Mouse (Mus musculus) liver, embryonic 13.5 days (tissue): ENCODE measurements around the gene Gnai3. TPM values are rescaled to one million over a fixed set of nuclear protein-coding genes. Genes with fewer than 3 reads are reported as not detected.

Experiments
- ATAC-seq: fragments of 200-750 bp; cut with Nextera tagmentation; 2 replicates; pipeline ENCODE4 v1.8.0; 2017; ENCODE audit warnings: low read depth, mild to moderate bottlenecking, moderate number of reproducible peaks, moderate library complexity
- DNase-seq: peaks from one replicate; pipeline ENCODE4 v3.0.0; 2022
- H3K27ac ChIP-seq: fragments of 300-500 bp; sonication (generic); 2 replicates; pipeline ENCODE4 v1.5.1; 2015; ENCODE audit warnings: moderate library complexity, mild to moderate bottlenecking, inconsistent platforms
- H3K27me3 ChIP-seq: fragments of 300-500 bp; sonication (generic); 2 replicates; pipeline ENCODE4 v1.6.1; 2015; ENCODE audit warnings: mild to moderate bottlenecking, inconsistent platforms
- H3K36me3 ChIP-seq: fragments of 300-500 bp; sonication (generic); 2 replicates; pipeline ENCODE4 v1.6.1; 2015; ENCODE audit warnings: mild to moderate bottlenecking, inconsistent platforms
- H3K4me1 ChIP-seq: fragments of 300-500 bp; sonication (generic); replicated peaks from 2 replicates; pipeline ENCODE4 v1.6.1; 2015; ENCODE audit warnings: inconsistent platforms
- H3K4me2 ChIP-seq: fragments of 300-500 bp; sonication (generic); 2 replicates; pipeline ENCODE4 v1.6.1; 2015; ENCODE audit warnings: inconsistent platforms, mild to moderate bottlenecking, moderate library complexity
- H3K4me3 ChIP-seq: fragments of 300-500 bp; sonication (generic); replicated peaks from 2 replicates; pipeline ENCODE4 v1.5.1; 2015; ENCODE audit warnings: mild to moderate bottlenecking, inconsistent platforms
- H3K9ac ChIP-seq: fragments of 300-500 bp; sonication (generic); 2 replicates; pipeline ENCODE4 v1.6.1; 2015; ENCODE audit warnings: mild to moderate bottlenecking, inconsistent platforms
- H3K9me3 ChIP-seq: fragments of 300-500 bp; sonication (generic); replicated peaks from 2 replicates; pipeline ENCODE4 v1.6.1; 2016; ENCODE audit warnings: inconsistent platforms
- WGBS: fragments of 180-500 bp; shearing (Covaris S2); methylation state at CpG from one replicate; pipeline ENCODE4 v1.1.7; 2015; ENCODE audit not compliant: insufficient replicate concordance; 5-methylcytosine and 5-hydroxymethylcytosine counted together
- polyA plus RNA-seq: library from polyadenylated mRNA; unstranded; fragments of >200 nt; fragmentation: Nextera tagmentation; extraction: Ambion mirVana; gene quantifications from 2 replicates; pipeline ENCODE4 v1.2.1, GENCODE M21; 2015

Gnai3 gene
- polyA plus RNA-seq, 1 experiment from 2014 or later: 67.8 TPM

GRCm38 (mm10) chr3:108089916-108090315 lies 56.0 kb downstream of the Gnai3 start:
- DNase-seq: no peak
- H3K27ac ChIP-seq: no peak overlapping the region
- WGBS: 46% methylated on average over 2 of the region's 2 CpGs

DNA sequence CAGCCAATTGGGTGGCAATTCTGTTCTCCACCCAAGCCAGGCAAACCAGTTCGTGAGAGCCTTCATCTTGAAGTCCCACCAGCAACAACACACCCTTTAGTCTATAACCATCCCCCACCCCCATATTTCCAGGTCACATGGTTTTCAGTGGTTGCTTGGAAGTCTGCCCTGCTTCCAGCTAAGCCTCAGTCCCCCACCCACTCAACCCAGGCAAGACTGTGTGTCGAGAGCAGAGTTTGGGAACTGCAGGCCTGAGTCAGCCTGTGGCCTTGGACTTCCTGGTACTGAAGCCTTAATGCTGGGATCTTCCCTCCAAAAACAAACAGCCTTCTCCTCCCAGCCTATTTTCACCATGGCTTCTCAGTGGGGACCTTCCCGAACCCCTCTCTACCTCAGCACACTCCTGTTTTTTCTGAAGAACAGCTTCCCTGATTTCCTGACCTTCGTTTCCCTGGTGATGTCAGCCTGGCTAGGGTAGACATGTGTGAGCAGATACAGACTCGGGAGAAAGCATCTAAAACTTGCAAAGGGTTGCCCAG lies 57.0 kb downstream of the Gnai3 start:
- H3K27ac ChIP-seq: no peak overlapping the region
- H3K4me2 ChIP-seq: no peak overlapping the region
- ATAC-seq: no peak
- no peak overlapping the region for H3K9ac ChIP-seq
- WGBS: 57% methylated on average over 5 of the region's 5 CpGs
- peaks cover 79% of the 10 kb centered on the region for H3K4me1 ChIP-seq
- H3K36me3 ChIP-seq: 0 out of 2 replicates have a peak, but pooled peaks cover 2% of the 10 kb centered on the region
- no peaks in the 10 kb centered on the region for H3K27me3 ChIP-seq
- no peak for DNase-seq
- H3K4me3 ChIP-seq: no peak overlapping the region
- H3K9me3 ChIP-seq: no peaks in the 10 kb centered on the region

More at GRCm38 (mm10) chr3:108089916-108090315, 56.0 kb downstream of the Gnai3 start:
- Histone ChIP-seq H3K9ac (no peak overlapping the region), H3K4me3 (no peak overlapping the region), H3K36me3 (no peaks in the 10 kb centered on the region), H3K4me1 (peaks cover 79% of the 10 kb centered on the region), H3K27me3 (no peaks in the 10 kb centered on the region), H3K9me3 (no peaks in the 10 kb centered on the region), H3K4me2 (no peak overlapping the region)
- ATAC-seq: no peak

DNA sequence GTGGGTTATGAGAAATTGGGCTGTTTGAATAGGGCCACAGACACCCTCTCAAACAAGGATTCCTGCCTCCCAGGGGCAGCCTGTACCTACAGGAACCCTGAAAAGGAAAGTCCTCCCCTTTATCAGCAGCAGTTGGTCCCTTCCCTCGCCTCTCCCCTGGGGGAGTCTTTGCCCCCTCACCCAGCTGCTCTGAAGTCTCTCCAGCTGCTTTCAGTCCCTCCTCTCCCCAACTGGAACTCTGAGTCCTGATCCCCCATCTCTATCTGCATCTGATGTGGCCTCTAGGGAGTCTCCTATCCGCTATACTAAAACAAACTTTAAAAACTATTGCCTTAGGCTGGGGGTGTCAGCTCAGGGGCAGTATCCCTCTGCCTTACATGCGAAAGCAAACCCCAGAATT lies 58.6 kb downstream of the Gnai3 start:
- Histone ChIP-seq H3K4me3 (peak overlapping the region; percentile 89), H3K27ac (peak overlapping the region; percentile 90), H3K4me1 (peaks cover 79% of the 10 kb centered on the region), H3K27me3 (no peaks in the 10 kb centered on the region), H3K4me2 (peak overlapping the region; percentile 99), H3K9ac (peak overlapping the region; percentile 96), H3K9me3 (no peaks in the 10 kb centered on the region), H3K36me3 (peaks cover 9% of the 10 kb centered on the region; the same call in 1 of the 2 replicates)
- ATAC-seq (no peak), DNase-seq (no peak)
- WGBS: 46% methylated on average over 3 of the region's 3 CpGs

DNA sequence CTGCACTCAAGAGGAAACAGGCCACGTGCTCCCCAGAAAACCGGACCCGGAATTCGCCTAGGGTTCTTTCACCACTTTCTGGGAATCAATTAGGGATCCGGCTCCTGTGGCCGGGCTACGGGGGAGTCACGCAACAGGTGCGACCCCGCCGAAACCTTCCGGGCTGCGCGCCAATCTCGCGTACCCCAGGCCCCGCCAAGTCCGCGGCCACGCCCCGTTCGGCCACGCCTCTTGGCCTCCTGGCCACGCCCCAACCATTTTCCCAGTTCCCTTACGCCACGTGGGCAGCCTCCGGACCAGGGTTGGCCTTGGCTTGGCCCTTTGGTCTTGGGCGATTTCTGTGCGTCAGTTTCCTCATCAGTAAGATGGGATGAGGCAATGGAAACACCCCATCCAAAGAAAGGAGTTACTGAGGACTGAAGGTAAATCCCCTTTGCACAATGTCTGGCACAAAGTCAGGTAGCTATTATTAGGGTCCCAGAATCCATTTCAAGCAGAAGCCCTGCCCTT lies 59.4 kb downstream of the Gnai3 start, which contains the start of gene Ampd2:
Gene Ampd2, minus strand, starts transcription at position 182 of the 510 bp plus-strand sequence.
- peaks cover 84% of the 10 kb centered on the region for H3K4me1 ChIP-seq
- H3K9me3 ChIP-seq: no peaks in the 10 kb centered on the region
- ATAC-seq (peak; percentile 51), DNase-seq (peak; percentile 85)
- under 1% methylated on average over 29 of the region's 29 CpGs for WGBS
- peak within 1 kb of the TSS; percentile 99 for H3K4me2 ChIP-seq
- H3K4me3 ChIP-seq: peak within 1 kb of the TSS; percentile 89
- H3K36me3 ChIP-seq: peaks cover 16% of the 10 kb centered on the region
- no peaks in the 10 kb centered on the region for H3K27me3 ChIP-seq
- peak within 1 kb of the TSS; percentile 96 for H3K9ac ChIP-seq
- H3K27ac ChIP-seq: peak within 1 kb of the TSS; percentile 90

DNA sequence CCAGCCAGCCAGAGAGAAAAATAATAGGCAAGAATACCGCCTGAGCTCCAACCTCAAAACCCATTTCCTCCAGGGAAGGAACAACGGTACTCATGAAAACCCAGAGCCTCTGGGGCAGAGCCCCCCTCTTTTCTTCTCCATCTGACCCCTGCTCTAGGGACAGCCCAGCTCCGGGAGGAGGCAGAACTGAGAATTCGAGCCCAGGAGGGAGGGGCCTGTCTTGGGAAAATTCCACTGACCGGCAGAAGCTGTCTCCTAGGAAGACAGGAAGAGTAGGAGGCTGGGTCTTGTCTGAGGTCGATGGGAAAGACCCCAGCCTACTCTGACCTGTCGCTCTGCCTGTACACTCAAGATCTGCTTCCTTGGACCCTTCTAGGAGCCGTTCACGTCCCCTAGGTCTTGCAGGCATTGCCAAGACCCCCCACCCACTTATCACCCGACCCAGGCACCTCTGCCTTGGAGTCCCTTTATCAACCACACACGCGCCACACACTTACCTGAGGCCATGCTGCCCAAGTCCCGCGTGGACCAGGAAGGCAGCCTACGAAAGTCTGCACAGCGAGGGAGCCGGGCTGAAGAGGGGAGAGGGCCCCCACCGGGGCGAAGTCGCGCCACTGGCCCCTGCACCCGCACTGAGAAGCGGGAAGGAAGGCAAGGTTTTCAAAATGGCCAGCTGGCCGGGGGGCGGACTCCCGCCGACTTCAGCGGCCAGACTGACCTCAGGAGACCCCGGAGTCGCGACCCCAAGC lies 60.1 kb downstream of the Gnai3 start:
- Histone ChIP-seq H3K36me3 (peaks cover 20% of the 10 kb centered on the region), H3K4me2 (peak overlapping the region; percentile 99), H3K4me3 (peak overlapping the region; percentile 89), H3K27ac (peak overlapping the region; percentile 90), H3K9me3 (no peaks in the 10 kb centered on the region), H3K4me1 (peaks cover 90% of the 10 kb centered on the region), H3K27me3 (no peaks in the 10 kb centered on the region), H3K9ac (peak overlapping the region; percentile 96)
- ATAC-seq (peak; percentile 47), DNase-seq (peak; percentile 56)
- WGBS: under 1% methylated on average over 31 of the region's 31 CpGs

DNA sequence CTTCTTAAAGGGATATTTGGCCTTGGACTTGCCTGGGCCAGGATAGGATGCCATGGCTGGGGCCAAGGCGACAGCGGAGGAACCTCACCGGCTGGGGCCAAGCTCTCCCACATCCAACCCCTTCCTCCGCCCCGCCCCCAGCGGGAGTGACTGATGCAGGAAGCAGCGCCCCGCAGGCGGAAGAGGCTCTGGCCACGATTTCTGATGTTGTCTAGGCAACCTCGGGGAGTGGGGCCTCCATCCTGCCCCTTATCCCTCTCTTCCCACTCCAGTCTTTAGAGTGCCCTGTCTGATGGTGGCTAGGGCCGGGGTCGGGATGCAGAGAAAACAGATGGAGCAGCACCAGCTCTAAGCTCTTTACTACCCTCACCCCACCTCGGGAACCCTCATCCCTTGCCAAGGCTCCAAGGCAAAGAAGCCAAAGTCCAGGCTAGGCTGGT lies 60.6 kb downstream of the Gnai3 start:
- Histone ChIP-seq H3K9ac (peak overlapping the region; percentile 96), H3K27ac (peak overlapping the region; percentile 90), H3K27me3 (no peaks in the 10 kb centered on the region), H3K4me1 (peaks cover 88% of the 10 kb centered on the region), H3K4me3 (peak overlapping the region; percentile 89), H3K36me3 (peaks cover 25% of the 10 kb centered on the region), H3K4me2 (peak overlapping the region; percentile 99), H3K9me3 (no peaks in the 10 kb centered on the region)
- DNase-seq: peak; percentile 91
- WGBS: 0% methylated on average over 14 of the region's 14 CpGs
- peak; percentile 84 for ATAC-seq

GRCm38 (mm10) chr3:108084767-108085270 lies 61.1 kb downstream of the Gnai3 start:
- peak overlapping the region; percentile 89 for H3K4me3 ChIP-seq
- ATAC-seq (peak; percentile 19), DNase-seq (no peak)
- H3K9ac ChIP-seq: peak overlapping the region; percentile 96
- peaks cover 83% of the 10 kb centered on the region for H3K4me1 ChIP-seq
- no peaks in the 10 kb centered on the region for H3K9me3 ChIP-seq
- 8% methylated on average over 13 of the region's 13 CpGs for WGBS
- no peaks in the 10 kb centered on the region for H3K27me3 ChIP-seq
- peaks cover 30% of the 10 kb centered on the region for H3K36me3 ChIP-seq
- peak overlapping the region; percentile 90 for H3K27ac ChIP-seq
- peak overlapping the region; percentile 99 for H3K4me2 ChIP-seq

- DNase-seq (no peak), ATAC-seq (peak; percentile 29)
- Histone ChIP-seq H3K9me3 (no peaks in the 10 kb centered on the region), H3K27ac (peak overlapping the region; percentile 90), H3K4me3 (peak overlapping the region; percentile 89), H3K36me3 (peaks cover 39% of the 10 kb centered on the region), H3K27me3 (no peaks in the 10 kb centered on the region), H3K4me2 (peak overlapping the region; percentile 99), H3K4me1 (peaks cover 76% of the 10 kb centered on the region), H3K9ac (peak overlapping the region; percentile 96)
- 44% methylated on average over 4 of the region's 4 CpGs for WGBS
Observed at GRCm38 (mm10) chr3:108083904-108084407, 62.0 kb downstream of the Gnai3 start.

GRCm38 (mm10) chr3:108083161-108083560 lies 62.8 kb downstream of the Gnai3 start:
- H3K4me3 ChIP-seq: peak overlapping the region; percentile 89
- H3K9me3 ChIP-seq: no peaks in the 10 kb centered on the region
- H3K27ac ChIP-seq: peak overlapping the region; percentile 90
- no peak for DNase-seq
- H3K27me3 ChIP-seq: no peaks in the 10 kb centered on the region
- H3K9ac ChIP-seq: peak overlapping the region; percentile 96
- ATAC-seq: no peak
- WGBS: 10% methylated on average over 2 of the region's 2 CpGs
- H3K4me2 ChIP-seq: peak overlapping the region; percentile 99
- peaks cover 70% of the 10 kb centered on the region for H3K4me1 ChIP-seq
- H3K36me3 ChIP-seq: peaks cover 47% of the 10 kb centered on the region

GRCm38 (mm10) chr3:108082251-108082875 lies 63.6 kb downstream of the Gnai3 start:
- Histone ChIP-seq H3K4me3 (peak overlapping the region; percentile 89; the same call in 1 of the 2 replicates), H3K4me2 (peak overlapping the region; percentile 99), H3K4me1 (peaks cover 64% of the 10 kb centered on the region), H3K27ac (peak overlapping the region; percentile 90), H3K9ac (peak overlapping the region; percentile 96), H3K27me3 (no peaks in the 10 kb centered on the region), H3K36me3 (peaks cover 55% of the 10 kb centered on the region), H3K9me3 (no peaks in the 10 kb centered on the region)
- 88% methylated on average over 1 of the region's 1 CpGs for WGBS
- DNase-seq (no peak), ATAC-seq (no peak)

- peaks cover 57% of the 10 kb centered on the region for H3K4me1 ChIP-seq
- ATAC-seq: no peak
- no peaks in the 10 kb centered on the region for H3K9me3 ChIP-seq
- H3K9ac ChIP-seq: peak overlapping the region; percentile 96
- no peaks in the 10 kb centered on the region for H3K27me3 ChIP-seq
- peak overlapping the region; percentile 90 for H3K27ac ChIP-seq
- DNase-seq: no peak
- no peak overlapping the region for H3K4me3 ChIP-seq
- 72% methylated on average over 4 of the region's 4 CpGs for WGBS
- peak overlapping the region; percentile 99; the same call in 1 of the 2 replicates for H3K4me2 ChIP-seq
- peaks cover 62% of the 10 kb centered on the region for H3K36me3 ChIP-seq
Observed at GRCm38 (mm10) chr3:108081681-108082080, 64.3 kb downstream of the Gnai3 start.
